Mouse (Mus musculus) testis, adult 2 months (tissue): ENCODE measurements around the gene E2f2.

ENCODE experiments used
- CTCF ChIP-seq: fragments of 200-500 bp; IDR thresholded peaks from 2 replicates; pipeline ENCODE4 v1.5.1; 2012; ENCODE audit warnings: low read depth, mild to moderate bottlenecking, inconsistent platforms, low read length, moderate library complexity; ENCODE audit not compliant: control insufficient read depth, insufficient read depth, insufficient replicate concordance
- POLR2A ChIP-seq: fragments of 200-500 bp; IDR thresholded peaks from 2 replicates; pipeline ENCODE4 v1.6.1; 2012; ENCODE audit warnings: low read depth, mild to moderate bottlenecking, inconsistent platforms, low read length, moderate library complexity; ENCODE audit not compliant: control insufficient read depth

- TF ChIP-seq CTCF (no peak), POLR2A (no peak)
Measured at GRCm38 (mm10) chr4:136144126-136144926, 27.9 kb upstream of the E2f2 start.
